Mouse (Mus musculus) c-Kit-positive CD71-positive TER-119-negative erythroid progenitor cells, embryonic 14.5 days (primary cell): ENCODE measurements around the gene S100a3.

Experiments used
- DNase-seq: peaks from one replicate; pipeline ENCODE4 v3.0.0-alpha.2; 2013; ENCODE audit warnings: low read depth

The S100a3 gene

GRCm38 (mm10) chr3:90601486-90602110 lies 41.2 kb downstream of the S100a3 start, which contains the start of gene Gm42674:
Gm42674 (plus strand) TSS chr3:90601904.
- no peak for DNase-seq

- no peak for DNase-seq
These were observed 43.2 kb downstream of the S100a3 start, which contains the start of gene S100a4 for GRCm38 (mm10) chr3:90603623-90604022. S100a4 (plus strand) TSS chr3:90603771.

DNA sequence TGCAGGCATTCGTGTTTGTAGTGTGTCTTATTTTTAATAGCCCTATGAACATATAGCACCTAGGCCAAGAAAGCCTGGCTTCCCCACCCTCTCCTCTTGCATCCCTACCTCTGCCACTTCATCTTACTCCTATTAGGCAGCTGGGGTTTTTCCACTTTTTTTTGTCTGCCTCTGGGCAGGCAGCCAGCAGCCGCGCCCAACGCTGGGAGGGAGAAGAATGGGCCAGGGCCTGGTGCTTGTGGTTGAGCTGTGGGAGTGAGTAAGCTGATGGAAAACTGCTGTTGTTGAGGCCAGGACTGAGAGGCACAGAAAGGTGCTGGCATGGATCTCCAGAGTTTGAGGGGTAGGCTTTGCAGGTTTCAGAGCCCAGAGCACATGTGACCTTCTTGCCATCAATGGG lies 44.0 kb downstream of the S100a3 start:
- no peak for DNase-seq

GRCm38 (mm10) chr3:90605049-90605448 lies 44.7 kb downstream of the S100a3 start:
- no peak for DNase-seq

DNA sequence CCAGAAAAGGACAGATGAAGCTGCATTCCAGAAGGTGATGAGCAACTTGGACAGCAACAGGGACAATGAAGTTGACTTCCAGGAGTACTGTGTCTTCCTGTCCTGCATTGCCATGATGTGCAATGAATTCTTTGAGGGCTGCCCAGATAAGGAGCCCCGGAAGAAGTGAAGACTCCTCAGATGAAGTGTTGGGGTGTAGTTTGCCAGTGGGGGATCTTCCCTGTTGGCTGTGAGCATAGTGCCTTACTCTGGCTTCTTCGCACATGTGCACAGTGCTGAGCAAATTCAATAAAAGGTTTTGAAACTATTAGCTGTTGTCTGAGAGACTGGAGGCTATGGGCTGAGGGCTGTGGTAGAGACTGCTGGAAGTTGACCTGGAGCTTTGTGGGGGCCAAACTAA lies 45.4 kb downstream of the S100a3 start:
- DNase-seq: no peak

DNA sequence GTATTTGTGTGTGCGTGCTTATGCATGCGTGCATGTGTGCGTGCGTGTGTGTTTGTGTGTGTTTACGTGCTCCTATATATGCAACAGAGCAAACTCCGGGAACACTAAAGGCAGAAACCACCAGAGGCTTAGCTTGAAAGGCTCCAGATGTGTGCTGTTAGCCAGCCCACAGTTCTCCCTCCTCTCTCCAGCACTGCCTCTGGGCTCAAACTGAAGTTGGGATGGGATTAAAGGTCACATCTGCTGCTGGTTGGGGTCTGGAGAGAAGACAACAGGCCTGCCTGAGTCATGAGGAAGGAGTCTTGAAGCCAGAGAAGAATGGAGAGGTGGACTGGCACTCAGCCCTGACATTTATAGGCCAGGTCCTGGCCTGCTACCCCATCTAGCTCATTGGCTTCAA lies 45.8 kb downstream of the S100a3 start:
- no peak for DNase-seq

DNA sequence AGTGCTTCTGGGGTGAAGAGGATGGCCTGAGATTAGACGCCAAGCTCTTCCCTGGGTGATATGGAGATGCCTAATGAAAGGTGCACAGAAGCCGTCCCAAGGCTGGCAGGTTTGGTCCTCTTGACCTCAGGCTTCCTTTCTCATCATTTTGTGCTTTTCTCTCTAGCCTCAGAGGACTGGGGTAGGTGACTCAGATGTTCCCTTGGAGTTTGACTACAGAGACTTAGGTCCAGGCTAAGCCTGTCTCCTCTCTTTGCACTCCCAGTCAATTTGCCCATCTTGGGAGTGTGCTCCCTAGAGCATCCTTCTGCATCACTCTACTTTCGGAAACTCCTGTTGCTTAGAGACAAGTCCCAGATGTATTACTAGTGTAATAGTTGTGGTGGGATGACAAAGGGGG lies 47.0 kb downstream of the S100a3 start:
- DNase-seq: no peak

DNA sequence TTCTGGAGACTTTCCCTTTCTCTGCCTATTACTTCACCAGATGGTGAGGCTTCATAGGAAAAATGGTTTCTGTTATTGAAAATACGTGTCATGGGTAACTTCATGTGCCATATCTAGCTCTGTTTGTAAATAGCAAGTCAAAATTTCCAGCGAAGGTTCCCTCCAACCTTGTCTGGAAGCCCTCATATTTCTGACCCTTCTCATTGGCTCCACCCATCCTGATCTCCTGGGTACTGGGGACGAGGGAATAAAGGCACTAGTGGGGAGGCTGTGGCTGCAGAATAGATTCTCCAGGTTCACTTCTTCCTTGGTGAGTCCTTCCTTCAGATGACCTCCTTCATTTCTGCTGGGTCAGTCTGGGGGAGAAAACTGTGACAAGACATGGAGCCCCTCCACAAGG lies 47.8 kb downstream of the S100a3 start, which contains the start of gene S100a5:
Gene S100a5, plus strand, starts transcription at position 301 of the 400 bp plus-strand sequence.
- no peak for DNase-seq

GRCm38 (mm10) chr3:90609102-90609501 lies 48.7 kb downstream of the S100a3 start:
- DNase-seq: no peak

GRCm38 (mm10) chr3:90611494-90611893 lies 51.1 kb downstream of the S100a3 start:
- no peak for DNase-seq

DNA sequence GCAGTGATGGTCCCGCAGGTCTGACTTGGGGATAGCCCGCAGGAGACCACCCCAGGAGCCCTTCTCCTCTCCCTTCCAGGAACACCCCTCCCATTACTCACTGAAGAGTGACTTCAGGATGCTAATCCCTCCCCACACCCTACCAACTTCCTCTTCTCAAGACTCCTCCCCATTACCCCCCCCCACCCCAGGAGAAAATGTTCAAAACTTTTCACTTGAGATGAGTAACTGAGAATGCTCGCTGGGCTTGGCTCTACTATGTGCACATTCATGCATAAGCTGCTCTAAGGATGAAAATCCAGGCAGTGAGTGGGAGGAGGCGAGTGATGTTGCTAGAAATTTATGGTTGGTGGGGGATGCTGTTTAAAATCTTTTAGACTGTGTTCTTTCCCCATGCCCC lies 51.7 kb downstream of the S100a3 start:
- no peak for DNase-seq

DNA sequence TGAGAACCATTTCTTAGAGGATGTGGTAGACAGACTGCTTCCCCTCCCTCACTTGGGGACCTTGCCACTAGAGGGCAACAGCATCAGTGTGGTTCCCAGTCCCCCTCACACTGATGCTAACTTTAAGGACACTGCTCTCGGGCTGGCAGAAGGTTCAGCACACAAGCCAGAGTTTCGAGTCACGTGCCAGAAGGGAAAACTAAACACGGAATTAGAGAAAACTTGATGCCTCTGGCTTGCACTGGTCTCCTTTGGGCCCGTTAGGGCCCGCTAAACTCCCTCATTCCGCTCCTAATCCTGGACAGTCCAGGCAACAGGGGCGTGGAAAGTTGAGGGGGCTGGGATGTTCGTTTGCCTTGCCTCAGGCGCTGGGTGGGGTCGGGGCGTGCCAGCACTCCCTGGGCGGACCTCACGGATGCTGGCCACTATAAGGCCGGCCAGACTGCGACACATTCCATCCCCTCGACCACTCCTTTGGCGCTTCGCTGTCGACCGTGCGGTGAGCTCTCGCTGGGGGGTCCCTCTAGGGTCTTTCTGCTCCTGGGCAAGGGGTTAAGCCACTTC lies 52.4 kb downstream of the S100a3 start, which contains the start of gene S100a6:
Gene S100a6, plus strand, starts transcription at position 155 of the 564 bp plus-strand sequence.
- peak; percentile 8 for DNase-seq

- no peak for DNase-seq
These were observed 53.2 kb downstream of the S100a3 start for GRCm38 (mm10) chr3:90613461-90614147.

DNA sequence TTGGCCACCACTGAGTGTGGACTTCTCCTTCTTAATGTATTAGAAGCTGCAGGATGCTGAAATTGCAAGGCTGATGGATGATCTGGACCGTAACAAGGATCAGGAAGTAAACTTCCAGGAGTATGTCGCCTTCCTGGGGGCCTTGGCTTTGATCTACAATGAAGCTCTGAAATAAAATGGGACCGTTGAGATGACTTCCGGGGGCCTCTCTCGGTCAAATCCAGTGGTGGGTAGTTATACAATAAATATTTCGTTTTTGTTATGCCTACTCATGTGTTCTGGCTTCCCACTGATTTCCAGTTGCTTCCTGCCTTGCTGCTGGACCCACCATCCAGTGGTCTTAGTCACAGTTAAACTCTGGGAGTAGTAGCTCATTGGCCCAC lies 53.8 kb downstream of the S100a3 start:
- DNase-seq: no peak

- DNase-seq: no peak
These were observed 54.4 kb downstream of the S100a3 start for GRCm38 (mm10) chr3:90614611-90615251.

DNA sequence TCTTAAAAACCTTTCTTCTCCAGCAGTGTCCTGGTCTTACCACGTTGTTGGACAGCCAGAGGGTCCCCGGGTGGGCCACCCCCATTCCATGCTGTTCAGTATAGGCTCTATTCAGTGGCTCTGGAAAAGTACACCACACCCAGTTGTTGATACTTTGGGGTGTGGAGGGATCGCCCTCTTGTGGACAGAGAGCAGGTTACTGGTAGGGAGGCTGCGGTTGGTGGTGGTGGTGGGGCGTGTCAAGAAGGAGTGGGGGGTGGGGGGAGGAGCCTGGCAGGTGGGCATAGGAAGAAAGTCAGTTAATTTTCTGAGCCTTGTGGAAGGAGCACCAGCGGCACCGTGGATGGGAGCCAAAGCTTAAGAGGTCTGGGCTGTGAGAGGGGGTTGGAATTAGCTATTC lies 55.0 kb downstream of the S100a3 start:
- peak; percentile 31 for DNase-seq

DNA sequence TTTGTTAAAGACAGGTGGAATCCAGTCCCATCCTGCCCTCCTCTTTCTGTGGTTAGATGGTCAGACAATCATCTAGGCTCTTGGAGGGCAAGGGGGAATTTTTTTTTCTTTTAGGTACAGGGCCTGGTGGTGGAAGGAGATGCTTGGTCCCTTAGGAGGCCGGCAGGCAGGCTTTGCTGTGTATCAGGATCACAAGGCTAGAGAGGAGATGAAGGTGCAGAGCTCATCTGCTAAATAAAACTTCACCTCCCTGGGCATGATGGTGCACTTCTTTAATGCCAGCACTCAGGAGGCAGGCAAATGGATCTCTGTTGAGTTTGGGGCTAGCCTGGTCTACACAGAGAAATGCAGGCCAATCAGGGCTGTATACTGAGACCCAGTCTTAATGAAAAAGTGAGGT lies 55.5 kb downstream of the S100a3 start:
- DNase-seq: no peak

DNA sequence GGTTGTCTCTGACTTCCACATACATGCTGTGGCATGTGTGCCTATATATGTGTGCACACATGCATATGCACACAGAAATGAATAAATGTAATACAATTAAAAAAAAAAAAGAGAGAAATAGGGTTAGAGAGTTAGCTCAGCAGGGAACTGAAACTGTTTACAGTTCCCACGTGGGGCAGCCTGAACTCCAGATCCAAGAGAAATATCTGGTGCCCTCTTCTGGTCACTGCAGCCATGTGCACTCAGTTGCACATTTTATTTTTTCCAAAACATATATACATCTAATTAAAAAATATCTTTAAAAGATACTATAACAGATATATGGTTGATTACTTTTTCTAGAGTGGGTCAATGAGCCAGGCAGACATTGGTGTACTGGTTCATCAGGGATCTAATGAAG lies 57.2 kb downstream of the S100a3 start:
- no peak for DNase-seq

DNA sequence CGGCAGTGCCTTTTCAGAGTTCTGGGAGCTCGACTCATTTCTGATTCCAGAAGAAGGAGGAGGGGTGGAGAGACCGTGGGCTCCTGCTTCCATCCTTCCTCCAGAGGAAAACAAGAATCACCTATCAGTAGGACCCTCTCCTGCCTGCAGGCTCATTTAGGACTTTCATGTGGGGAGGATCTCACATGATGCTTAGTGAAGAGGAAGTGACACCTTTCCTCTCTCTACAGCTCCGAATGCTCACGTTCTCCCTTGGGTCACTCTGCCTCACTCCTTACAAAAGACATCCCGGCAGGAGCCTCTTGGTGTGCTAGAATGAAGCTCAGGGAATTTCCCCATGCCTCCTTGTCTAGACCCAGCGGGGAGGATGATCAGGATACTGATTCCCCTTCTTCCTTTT lies 61.2 kb downstream of the S100a3 start:
- no peak for DNase-seq

DNA sequence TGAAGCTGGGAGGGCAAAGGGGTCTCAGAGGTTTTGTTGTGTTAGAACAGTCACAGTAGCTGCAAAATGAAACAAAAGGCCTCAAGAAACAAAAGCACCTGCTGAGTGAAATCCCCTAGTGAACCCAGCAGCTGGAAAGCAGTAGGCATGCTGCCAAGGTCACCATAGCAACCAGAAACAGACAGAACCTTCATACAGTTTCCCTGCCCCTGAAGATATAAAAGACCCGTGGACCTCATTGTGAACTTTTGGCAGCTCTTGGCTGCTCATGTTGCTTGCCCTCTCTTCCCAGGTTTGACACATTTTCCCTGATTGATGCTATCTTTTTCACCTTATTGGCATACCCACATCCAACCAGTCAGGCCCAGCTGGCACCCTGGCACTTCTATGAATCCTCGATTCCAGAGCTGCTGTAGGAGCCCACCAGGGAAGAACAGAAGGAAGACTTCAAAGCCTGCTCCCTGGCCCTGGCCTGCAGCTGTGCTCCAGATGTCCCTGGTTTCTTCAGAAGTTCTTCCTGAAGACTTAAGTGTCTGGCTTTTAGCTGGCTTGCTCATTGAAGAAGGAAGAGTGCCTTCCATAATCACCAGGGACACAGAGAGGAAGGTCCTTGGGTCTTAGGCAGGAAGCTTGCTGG lies 63.2 kb downstream of the S100a3 start:
- no peak for DNase-seq

DNA sequence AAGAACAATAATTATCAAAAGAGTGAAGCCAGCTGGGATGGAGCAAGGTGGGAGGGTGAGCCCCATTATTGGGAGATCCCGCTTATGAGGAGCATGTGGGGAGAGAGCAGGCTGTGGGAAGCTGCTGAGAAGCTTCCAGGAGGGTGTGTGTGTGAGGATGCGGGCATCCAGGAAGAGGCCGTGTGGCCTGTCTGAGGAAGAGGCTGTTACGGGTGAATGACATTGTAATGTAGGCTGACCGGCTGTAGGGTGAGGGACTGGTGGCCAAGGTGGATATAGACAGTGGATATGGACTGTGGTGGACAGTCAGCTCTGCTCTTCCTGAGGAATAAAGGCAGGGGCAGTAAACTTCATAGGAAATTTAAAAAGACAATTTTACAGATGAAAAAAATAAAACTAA lies 65.1 kb downstream of the S100a3 start:
- DNase-seq: no peak

- DNase-seq: no peak
These were observed 66.1 kb downstream of the S100a3 start for GRCm38 (mm10) chr3:90626266-90627021.
